Mouse (Mus musculus): ENCODE measurements around the gene Zfp637. TPM values are rescaled to one million over a fixed set of nuclear protein-coding genes. Genes with fewer than 3 reads are reported as not detected.

The Zfp637 gene
- polyA plus RNA-seq, 1 experiment from 2014 or later = 92.3 TPM

GRCm38 (mm10) chr6:117891369-117892160 lies 50.6 kb downstream of the Zfp637 start:
- peak overlapping the region; percentile 10 for H3K4me3 ChIP-seq (replicated peaks; ENCODE audit: low read length)
- H3K27me3 ChIP-seq (ENCODE audit: control insufficient read depth, insufficient read depth, low read length) = no peaks in the 10 kb centered on the region
- no peak overlapping the region for H3K27ac ChIP-seq (ENCODE audit: low read length)
- WGBS = 45% methylated on average over 14 of the region's 14 CpGs
- H3K4me2 ChIP-seq (ENCODE audit: low read depth, low read length) = peak overlapping the region; percentile 27; the same call in 1 of the 2 replicates
- peak; percentile 58; the same call in 1 of the 2 replicates for ATAC-seq (ENCODE audit: insufficient read depth, low FRiP score)
- H3K9me3 ChIP-seq (replicated peaks; ENCODE audit: control insufficient read depth, low read length) = no peaks in the 10 kb centered on the region
- 0 out of 2 replicates have a peak, but pooled peaks cover 4% of the 10 kb centered on the region for H3K4me1 ChIP-seq (ENCODE audit: control insufficient read depth, insufficient read depth, low read length)
- peak overlapping the region; percentile 38 for H3K9ac ChIP-seq (ENCODE audit: low read length)
- H3K36me3 ChIP-seq (ENCODE audit: control insufficient read depth, insufficient read depth, low read length) = no peaks in the 10 kb centered on the region

DNA sequence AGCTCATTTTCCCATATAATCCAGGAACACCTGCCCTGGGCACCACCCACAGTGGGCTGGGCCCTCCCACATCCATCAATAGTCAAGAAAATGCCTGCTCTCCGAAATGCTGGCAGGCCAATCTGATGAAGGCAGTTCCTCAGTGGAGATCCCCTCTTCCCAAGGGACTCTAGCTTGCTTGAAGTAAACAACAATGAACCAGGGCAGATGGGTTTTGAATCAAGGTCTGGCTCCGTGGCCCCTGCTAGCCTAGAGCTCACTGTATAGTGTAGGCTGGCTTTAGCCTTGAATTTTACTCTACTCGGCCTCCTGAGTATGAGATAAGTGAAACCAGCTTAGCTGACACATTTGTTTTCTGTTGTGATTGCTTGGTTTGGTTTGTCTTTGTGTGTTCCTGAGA lies 51.4 kb downstream of the Zfp637 start:
- 71% methylated on average over 3 of the region's 3 CpGs for WGBS
- H3K4me3 ChIP-seq (replicated peaks; ENCODE audit: low read length) = no peak overlapping the region
- H3K36me3 ChIP-seq (ENCODE audit: control insufficient read depth, insufficient read depth, low read length) = no peaks in the 10 kb centered on the region

DNA sequence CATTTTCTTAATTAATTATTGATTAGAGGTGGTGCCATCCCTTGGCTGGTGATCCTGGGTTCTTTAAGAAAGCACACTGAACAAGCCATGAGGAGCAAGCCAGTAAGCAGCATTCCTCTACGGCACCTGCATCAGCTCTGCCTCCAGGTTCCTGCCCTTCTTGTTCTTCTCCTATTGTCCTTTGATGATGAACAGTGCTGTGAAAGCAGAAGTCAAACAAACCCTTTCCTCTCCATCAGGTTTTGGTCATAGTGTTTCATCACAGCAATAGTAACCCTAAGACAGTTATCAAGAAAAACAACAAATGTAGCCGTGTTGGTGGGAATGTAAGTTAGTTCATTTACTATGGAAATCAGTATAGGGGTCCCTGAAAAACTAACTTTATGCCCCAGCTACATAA lies 52.5 kb downstream of the Zfp637 start:
- Histone ChIP-seq H3K36me3 (ENCODE audit: control insufficient read depth, insufficient read depth, low read length) (no peaks in the 10 kb centered on the region), H3K4me2 (ENCODE audit: low read depth, low read length) (no peak overlapping the region), H3K9ac (ENCODE audit: low read length) (no peak overlapping the region), H3K9me3 (replicated peaks; ENCODE audit: control insufficient read depth, low read length) (no peaks in the 10 kb centered on the region), H3K4me3 (replicated peaks; ENCODE audit: low read length) (no peak overlapping the region), H3K27me3 (ENCODE audit: control insufficient read depth, insufficient read depth, low read length) (no peaks in the 10 kb centered on the region), H3K4me1 (ENCODE audit: control insufficient read depth, insufficient read depth, low read length) (0 out of 2 replicates have a peak, but pooled peaks cover 4% of the 10 kb centered on the region), H3K27ac (ENCODE audit: low read length) (no peak overlapping the region)
- WGBS = 82% methylated on average over 2 of the region's 2 CpGs
- no peak for ATAC-seq (ENCODE audit: insufficient read depth, low FRiP score)

More for the DNA sequence above, 51.4 kb downstream of the Zfp637 start:
- ATAC-seq (ENCODE audit: insufficient read depth, low FRiP score) = no peak
- no peak overlapping the region for H3K9ac ChIP-seq (ENCODE audit: low read length)
- H3K27ac ChIP-seq (ENCODE audit: low read length) = no peak overlapping the region
- 0 out of 2 replicates have a peak, but pooled peaks cover 4% of the 10 kb centered on the region for H3K4me1 ChIP-seq (ENCODE audit: control insufficient read depth, insufficient read depth, low read length)
- H3K4me2 ChIP-seq (ENCODE audit: low read depth, low read length) = no peak overlapping the region
- H3K27me3 ChIP-seq (ENCODE audit: control insufficient read depth, insufficient read depth, low read length) = no peaks in the 10 kb centered on the region
- no peaks in the 10 kb centered on the region for H3K9me3 ChIP-seq (replicated peaks; ENCODE audit: control insufficient read depth, low read length)

Other genes with a start within 250 kb of the Zfp637 start
- gene Zfp239, start 20.9 kb downstream of the Zfp637 start, polyA plus RNA-seq (2015; fragmentation: Nextera tagmentation; extraction: Ambion mirVana) = 4.8 and 6.0 TPM in 2 replicates
- 688 and 741 TPM in 2 replicates for gene Hnrnpf, start 59.1 kb downstream of the Zfp637 start, polyA plus RNA-seq (2015; fragmentation: Nextera tagmentation; extraction: Ambion mirVana)
- 2.4 and 4.2 TPM in 2 replicates for gene Fxyd4, start 96.5 kb downstream of the Zfp637 start, polyA plus RNA-seq (2015; fragmentation: Nextera tagmentation; extraction: Ambion mirVana)
- 0.39 and 0.72 TPM in 2 replicates for gene Rasgef1a, start 170.3 kb downstream of the Zfp637 start, polyA plus RNA-seq (2015; fragmentation: Nextera tagmentation; extraction: Ambion mirVana)

Data from stomach, embryonic 16.5 days (tissue).